Mouse (Mus musculus): ENCODE measurements at regions not wholly inside any gene's neighbourhood (a gene's known extent, or its start where the extent isn't known, plus 50 kb on each side); places are given as distances from the start of the nearest gene placed in this dataset.
"Not testable (repeated sequence)": the region's sequence is repeated elsewhere in the genome, so short reads cannot be mapped to it uniquely, and the experiment has no call there.

- 90% methylated on average over 6 of the region's 6 CpGs for WGBS
- Histone ChIP-seq H3K36me3 (no peaks in the 10 kb centered on the region), H3K4me1 (peaks cover 8% of the 10 kb centered on the region; the same call in 1 of the 2 replicates), H3K9me3 (replicated peaks) (no peaks in the 10 kb centered on the region), H3K27me3 (ENCODE audit: low read depth, poor library complexity, severe bottlenecking) (no peaks in the 10 kb centered on the region), H3K27ac (no peak overlapping the region), H3K4me3 (no peak overlapping the region)
- DNase-seq (ENCODE audit: low spot score): no peak
Measured at GRCm38 (mm10) chr13:70033249-70033648, 231.1 kb downstream of the Med10 start.

GRCm38 (mm10) chr13:70033763-70034162, 231.6 kb downstream of the Med10 start:
- H3K4me3 ChIP-seq: no peak overlapping the region
- H3K27ac ChIP-seq: no peak overlapping the region
- no peaks in the 10 kb centered on the region for H3K36me3 ChIP-seq
- H3K4me1 ChIP-seq: peaks cover 9% of the 10 kb centered on the region; the same call in 1 of the 2 replicates
- no peaks in the 10 kb centered on the region for H3K27me3 ChIP-seq (ENCODE audit: low read depth, poor library complexity, severe bottlenecking)
- 84% methylated on average over 4 of the region's 4 CpGs for WGBS
- DNase-seq (ENCODE audit: low spot score): no peak
- no peaks in the 10 kb centered on the region for H3K9me3 ChIP-seq (replicated peaks)

GRCm38 (mm10) chr13:70037985-70038667, 235.9 kb downstream of the Med10 start:
- Histone ChIP-seq H3K4me3 (no peak overlapping the region), H3K27ac (no peak overlapping the region), H3K27me3 (ENCODE audit: low read depth, poor library complexity, severe bottlenecking) (no peaks in the 10 kb centered on the region), H3K4me1 (peaks cover 9% of the 10 kb centered on the region; the same call in 1 of the 2 replicates), H3K36me3 (no peaks in the 10 kb centered on the region), H3K9me3 (replicated peaks) (no peaks in the 10 kb centered on the region)
- DNase-seq (ENCODE audit: low spot score): no peak
- 50% methylated on average over 11 of the region's 11 CpGs for WGBS

- Histone ChIP-seq H3K27me3 (ENCODE audit: low read depth, poor library complexity, severe bottlenecking) (no peaks in the 10 kb centered on the region), H3K36me3 (no peaks in the 10 kb centered on the region), H3K4me3 (no peak overlapping the region), H3K4me1 (peaks cover 4% of the 10 kb centered on the region; the same call in 1 of the 2 replicates), H3K9me3 (replicated peaks) (no peaks in the 10 kb centered on the region), H3K27ac (no peak overlapping the region)
- no peak for DNase-seq (ENCODE audit: low spot score)
- 78% methylated on average over 9 of the region's 9 CpGs for WGBS
Measured at GRCm38 (mm10) chr13:70057920-70058319, 255.7 kb downstream of the Med10 start.

- peaks cover 4% of the 10 kb centered on the region; the same call in 1 of the 2 replicates for H3K4me1 ChIP-seq
- no peaks in the 10 kb centered on the region for H3K27me3 ChIP-seq (ENCODE audit: low read depth, poor library complexity, severe bottlenecking)
- 84% methylated on average over 13 of the region's 13 CpGs for WGBS
- no peak overlapping the region for H3K4me3 ChIP-seq
- H3K9me3 ChIP-seq (replicated peaks): no peaks in the 10 kb centered on the region
- DNase-seq (ENCODE audit: low spot score): no peak
- no peaks in the 10 kb centered on the region for H3K36me3 ChIP-seq
- no peak overlapping the region for H3K27ac ChIP-seq
Measured at GRCm38 (mm10) chr13:70061363-70061945, 259.3 kb downstream of the Med10 start.

GRCm38 (mm10) chr13:70073655-70074054, 271.5 kb downstream of the Med10 start:
- H3K27ac ChIP-seq: no peak overlapping the region

GRCm38 (mm10) chr13:70075353-70075752, 273.2 kb downstream of the Med10 start:
- no peak overlapping the region for H3K4me3 ChIP-seq
- H3K36me3 ChIP-seq: no peaks in the 10 kb centered on the region
- no peaks in the 10 kb centered on the region for H3K9me3 ChIP-seq (replicated peaks)
- no peaks in the 10 kb centered on the region for H3K4me1 ChIP-seq
- H3K27me3 ChIP-seq (ENCODE audit: low read depth, poor library complexity, severe bottlenecking): no peaks in the 10 kb centered on the region
- WGBS: 83% methylated on average over 4 of the region's 4 CpGs
- no peak overlapping the region for H3K27ac ChIP-seq
- no peak for DNase-seq (ENCODE audit: low spot score)

More at GRCm38 (mm10) chr13:70073655-70074054, 271.5 kb downstream of the Med10 start:
- Histone ChIP-seq H3K27me3 (ENCODE audit: low read depth, poor library complexity, severe bottlenecking) (no peaks in the 10 kb centered on the region), H3K9me3 (replicated peaks) (no peaks in the 10 kb centered on the region), H3K4me3 (no peak overlapping the region), H3K4me1 (no peaks in the 10 kb centered on the region), H3K36me3 (no peaks in the 10 kb centered on the region)
- WGBS: 93% methylated on average over 6 of the region's 6 CpGs
- DNase-seq (ENCODE audit: low spot score): no peak

GRCm38 (mm10) chr13:70081108-70081507, 278.9 kb downstream of the Med10 start:
- no peak for DNase-seq (ENCODE audit: low spot score)
- Histone ChIP-seq H3K36me3 (no peaks in the 10 kb centered on the region), H3K9me3 (replicated peaks) (no peaks in the 10 kb centered on the region), H3K27me3 (ENCODE audit: low read depth, poor library complexity, severe bottlenecking) (no peaks in the 10 kb centered on the region), H3K27ac (no peak overlapping the region), H3K4me1 (peaks cover 4% of the 10 kb centered on the region; the same call in 1 of the 2 replicates), H3K4me3 (no peak overlapping the region)
- WGBS: 86% methylated on average over 4 of the region's 4 CpGs

- no peaks in the 10 kb centered on the region for H3K27me3 ChIP-seq (ENCODE audit: low read depth, poor library complexity, severe bottlenecking)
- whole genome bisulfite sequencing: 73% methylated on average over 4 of the region's 4 CpGs
- H3K4me3 ChIP-seq: no peak overlapping the region
- peaks cover 12% of the 10 kb centered on the region for H3K4me1 ChIP-seq
- no peak overlapping the region for H3K27ac ChIP-seq
- no peaks in the 10 kb centered on the region for H3K9me3 ChIP-seq (replicated peaks)
- no peaks in the 10 kb centered on the region for H3K36me3 ChIP-seq
- DNase-seq (ENCODE audit: low spot score): no peak
Measured at GRCm38 (mm10) chr13:70092886-70093285, 290.7 kb downstream of the Med10 start.

- H3K4me1 ChIP-seq: peaks cover 12% of the 10 kb centered on the region
- no peak for DNase-seq (ENCODE audit: low spot score)
- H3K9me3 ChIP-seq (replicated peaks): no peaks in the 10 kb centered on the region
- H3K27me3 ChIP-seq (ENCODE audit: low read depth, poor library complexity, severe bottlenecking): no peaks in the 10 kb centered on the region
- 39% methylated on average over 2 of the region's 2 CpGs for WGBS
- no peaks in the 10 kb centered on the region for H3K36me3 ChIP-seq
- no peak overlapping the region for H3K27ac ChIP-seq
- H3K4me3 ChIP-seq: no peak overlapping the region
Measured at GRCm38 (mm10) chr13:70093970-70094369, 291.8 kb downstream of the Med10 start.

- no peaks in the 10 kb centered on the region for H3K9me3 ChIP-seq (replicated peaks)
- no peak for DNase-seq (ENCODE audit: low spot score)
- WGBS: 68% methylated on average over 7 of the region's 7 CpGs
Measured at GRCm38 (mm10) chr13:70096430-70097301, 294.5 kb downstream of the Med10 start.

GRCm38 (mm10) chr13:70100091-70100490, 297.9 kb downstream of the Med10 start:
- not testable (repeated sequence) for H3K4me1 ChIP-seq; H3K27ac ChIP-seq; H3K4me3 ChIP-seq; H3K9me3 ChIP-seq (replicated peaks); H3K36me3 ChIP-seq; DNase-seq (ENCODE audit: low spot score); H3K27me3 ChIP-seq (ENCODE audit: low read depth, poor library complexity, severe bottlenecking)
- 76% methylated on average over 1 of the region's 1 CpGs for WGBS

More at GRCm38 (mm10) chr13:70096430-70097301, 294.5 kb downstream of the Med10 start:
- no peaks in the 10 kb centered on the region for H3K36me3 ChIP-seq
- H3K27ac ChIP-seq: no peak overlapping the region
- H3K4me1 ChIP-seq: peaks cover 12% of the 10 kb centered on the region
- H3K27me3 ChIP-seq (ENCODE audit: low read depth, poor library complexity, severe bottlenecking): no peaks in the 10 kb centered on the region
- no peak overlapping the region for H3K4me3 ChIP-seq

GRCm38 (mm10) chr13:70103021-70103420, 300.8 kb downstream of the Med10 start:
- no peak overlapping the region for H3K4me3 ChIP-seq
- 84% methylated on average over 7 of the region's 7 CpGs for WGBS
- no peak for DNase-seq (ENCODE audit: low spot score)

More at GRCm38 (mm10) chr13:70103021-70103420, 300.8 kb downstream of the Med10 start:
- Histone ChIP-seq H3K27ac (no peak overlapping the region), H3K9me3 (replicated peaks) (no peaks in the 10 kb centered on the region), H3K27me3 (ENCODE audit: low read depth, poor library complexity, severe bottlenecking) (no peaks in the 10 kb centered on the region), H3K36me3 (no peaks in the 10 kb centered on the region), H3K4me1 (no peaks in the 10 kb centered on the region)

Measured in limb, embryonic 10.5 days (tissue).